Mouse (Mus musculus) embryonic fibroblast, embryonic 13.5 days (primary cell): ENCODE measurements around the gene Gm20388.
"Not testable (repeated sequence)": the region's sequence is repeated elsewhere in the genome, so short reads cannot be mapped to it uniquely, and the experiment has no call there.

Experiments
- CTCF ChIP-seq: IDR thresholded peaks from 2 replicates; pipeline ENCODE4 v1.5.1; 2011; ENCODE audit warnings: mild to moderate bottlenecking, control low read depth, low read length, moderate library complexity, borderline replicate concordance; ENCODE audit not compliant: insufficient read depth
- POLR2A ChIP-seq: IDR thresholded peaks from 2 replicates; pipeline ENCODE4 v1.6.1; 2011; ENCODE audit warnings: low read depth, mild to moderate bottlenecking, control low read depth, low read length, moderate library complexity

- TF ChIP-seq POLR2A, CTCF: not testable (repeated sequence)
Observed at GRCm38 (mm10) chr8:123520048-123520447, 3609.4 kb downstream of the Gm20388 start.
